Mouse (Mus musculus) embryonic fibroblast, embryonic 13.5 days (primary cell): ENCODE results near the gene Manf. TPM values are rescaled to one million over a fixed set of nuclear protein-coding genes. Genes with fewer than 3 reads are reported as not detected.

Experiments used
- H3K27ac ChIP-seq: 2 replicates; pipeline ENCODE4 v1.5.1; 2012; ENCODE audit warnings: low read length, control low read depth, inconsistent platforms; ENCODE audit not compliant: insufficient read depth
- H3K4me1 ChIP-seq: 2 replicates; pipeline ENCODE4 v1.6.1; 2011; ENCODE audit warnings: low read length; ENCODE audit not compliant: control insufficient read depth, insufficient read depth
- H3K4me3 ChIP-seq: 2 replicates; pipeline ENCODE4 v1.5.1; 2011; ENCODE audit warnings: mild to moderate bottlenecking, control low read depth, low read length; ENCODE audit not compliant: insufficient read depth
- CTCF ChIP-seq: IDR thresholded peaks from 2 replicates; pipeline ENCODE4 v1.5.1; 2011; ENCODE audit warnings: mild to moderate bottlenecking, control low read depth, low read length, moderate library complexity, borderline replicate concordance; ENCODE audit not compliant: insufficient read depth
- POLR2A ChIP-seq: IDR thresholded peaks from 2 replicates; pipeline ENCODE4 v1.6.1; 2011; ENCODE audit warnings: low read depth, mild to moderate bottlenecking, control low read depth, low read length, moderate library complexity
- polyA plus RNA-seq: library from polyadenylated mRNA; stranded (reverse); fragments of >200 nt; gene quantifications from 2 replicates; pipeline ENCODE4 v1.2.4, GENCODE M21; 2011; ENCODE audit warnings: low read depth; ENCODE audit not compliant: missing spikeins, insufficient read length

Manf gene
- 290 and 304 TPM in 2 replicates for polyA plus RNA-seq

DNA sequence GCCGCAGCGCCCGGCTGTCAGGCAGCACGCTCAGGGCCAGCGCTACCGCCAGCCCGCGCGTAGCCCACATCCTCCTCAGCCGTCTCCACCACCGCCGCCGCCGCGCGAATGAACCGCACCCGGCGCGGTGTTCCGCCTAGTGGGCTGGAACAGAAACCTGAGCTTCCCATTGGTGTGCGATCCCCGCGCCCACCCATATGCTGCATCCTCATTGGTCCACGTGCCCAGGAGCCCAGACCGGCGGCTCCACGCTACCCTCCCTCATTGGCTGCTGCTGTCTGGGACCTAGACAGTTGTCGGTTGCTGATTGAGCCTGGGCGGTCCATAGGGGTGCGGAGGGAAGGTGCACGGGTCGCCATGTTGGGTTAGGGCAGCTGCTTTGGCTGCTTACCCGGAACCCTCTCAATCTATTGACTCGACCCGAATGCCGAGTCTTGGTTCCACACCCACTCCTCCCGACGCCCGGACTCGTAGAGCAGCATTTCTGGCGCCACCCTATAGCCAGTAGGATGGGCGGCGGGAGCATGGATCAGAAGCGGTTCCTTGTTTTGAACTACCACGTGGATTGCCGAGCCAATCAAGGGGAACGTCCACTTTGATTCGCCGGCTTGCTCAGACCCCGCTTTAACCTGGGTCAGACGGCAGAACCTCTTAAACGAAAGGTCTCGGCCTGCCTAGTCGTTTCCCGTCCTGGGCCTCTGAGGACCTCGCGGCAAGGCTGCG lies at the start of gene Manf:
Gene Manf, minus strand, starts transcription at position 151 of the 723 bp plus-strand sequence.
- Histone ChIP-seq H3K4me1 (peaks cover 9% of the 10 kb centered on the region), H3K4me3 (peak within 1 kb of the TSS; percentile 93), H3K27ac (peak within 1 kb of the TSS; percentile 55)
- TF ChIP-seq CTCF (no peak), POLR2A (peak; percentile 95)

DNA sequence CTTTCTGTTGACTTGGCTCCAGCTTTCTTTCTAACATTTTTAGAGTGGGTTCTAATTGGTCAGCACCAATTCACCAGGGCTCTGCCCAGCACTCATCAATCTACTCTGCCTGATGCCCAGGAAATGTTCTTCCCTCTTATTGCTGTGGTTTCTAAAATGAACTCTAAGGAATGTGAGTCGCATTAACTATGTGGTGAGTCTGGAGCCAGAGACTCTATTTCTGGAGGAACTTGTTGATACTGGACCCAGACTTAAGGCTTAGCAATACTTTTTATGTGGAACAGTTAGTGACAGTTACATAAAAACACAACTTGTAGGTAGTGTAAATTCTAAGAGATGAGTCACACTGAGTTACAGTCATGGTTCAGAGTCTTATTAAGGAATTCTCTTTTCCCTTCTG lies 43.2 kb upstream of the Manf start:
- Histone ChIP-seq H3K4me1 (peaks cover 6% of the 10 kb centered on the region; the same call in 1 of the 2 replicates), H3K4me3 (no peak overlapping the region), H3K27ac (no peak overlapping the region)
- no peak for TF ChIP-seq CTCF
- no peak for TF ChIP-seq POLR2A

DNA sequence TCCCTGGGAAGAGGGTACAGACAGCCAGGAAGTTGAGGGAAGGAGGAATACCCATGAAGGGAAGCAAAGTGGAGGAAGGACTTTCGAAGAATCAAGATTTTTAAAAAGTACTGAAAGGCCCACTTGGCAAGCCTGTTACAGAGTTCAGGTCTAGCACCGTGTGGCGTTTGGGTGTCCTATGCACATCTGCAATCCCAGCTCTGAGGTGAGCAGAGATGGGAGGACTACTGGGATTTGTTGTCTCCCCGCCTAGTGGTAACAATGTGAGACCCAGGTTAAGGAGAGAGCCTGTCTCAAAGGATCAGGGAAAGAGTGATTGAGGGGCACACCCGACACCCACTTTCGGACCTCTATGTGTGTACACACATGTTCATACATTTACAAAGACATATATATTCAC lies 23.1 kb upstream of the Manf start:
- Histone ChIP-seq H3K4me3 (no peak overlapping the region), H3K4me1 (no peaks in the 10 kb centered on the region), H3K27ac (no peak overlapping the region)
- no peak for TF ChIP-seq CTCF
- TF ChIP-seq POLR2A = no peak

DNA sequence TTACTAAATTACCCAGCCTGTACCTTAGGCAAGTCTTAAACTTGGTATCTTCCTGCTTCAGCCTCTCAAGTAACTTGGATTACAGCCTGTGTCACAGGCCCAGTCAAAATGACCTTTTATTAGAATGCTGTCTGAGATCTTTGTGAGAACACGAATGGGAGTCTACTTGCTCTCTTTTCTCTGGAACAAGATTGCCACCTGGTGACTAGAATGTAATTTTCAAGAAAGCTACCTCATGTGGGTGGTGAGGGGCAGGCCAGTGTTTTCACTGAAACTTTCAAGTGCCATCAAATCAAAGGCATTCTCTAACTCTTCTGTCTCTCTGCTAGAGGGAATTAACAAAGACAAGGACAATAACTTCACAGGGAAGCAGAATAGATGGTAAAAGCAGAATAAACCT lies 22.0 kb upstream of the Manf start:
- Histone ChIP-seq H3K4me3 (no peak overlapping the region), H3K4me1 (no peaks in the 10 kb centered on the region), H3K27ac (no peak overlapping the region)
- TF ChIP-seq POLR2A (no peak), CTCF (no peak)

DNA sequence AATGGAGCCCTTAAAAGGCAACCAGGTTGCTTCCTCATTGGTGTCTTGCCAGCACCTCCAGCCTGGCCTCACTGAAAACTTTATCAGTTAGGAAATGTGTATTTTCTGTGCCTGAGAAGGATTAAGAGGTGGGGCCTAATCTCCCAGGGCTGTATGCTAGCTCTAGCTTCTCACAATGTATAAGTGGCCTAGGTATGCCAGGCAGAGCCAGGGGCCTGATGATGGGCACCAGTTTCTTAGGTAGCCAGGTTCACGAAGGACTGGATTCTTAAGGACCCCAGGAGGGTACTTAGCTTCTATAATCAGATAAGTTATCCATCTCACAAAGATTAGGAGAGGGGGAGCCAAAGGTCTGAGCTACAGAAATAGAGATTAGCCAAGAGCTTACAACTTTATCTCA lies 19.8 kb upstream of the Manf start:
- TF ChIP-seq POLR2A (no peak), CTCF (no peak)
- Histone ChIP-seq H3K4me1 (no peaks in the 10 kb centered on the region), H3K27ac (no peak overlapping the region), H3K4me3 (no peak overlapping the region)

DNA sequence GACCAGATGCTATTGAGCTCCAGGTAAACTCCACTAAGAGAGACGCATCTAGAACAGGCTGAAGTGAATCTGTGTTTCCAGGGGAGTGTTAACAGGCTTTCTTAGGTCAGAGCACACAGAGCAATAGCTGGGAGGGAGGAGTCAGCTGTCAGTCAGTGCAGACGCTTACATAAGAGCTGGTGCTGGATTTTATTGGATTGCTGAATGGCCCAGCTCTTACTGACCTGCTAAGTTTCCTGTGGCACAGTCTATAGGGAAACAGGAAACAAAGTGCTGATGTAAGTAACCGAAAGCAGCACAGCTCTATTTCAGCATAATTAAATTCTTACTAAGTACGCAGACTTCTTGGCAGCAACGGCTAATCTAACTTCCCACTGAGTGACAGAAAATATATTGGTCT lies 16.9 kb upstream of the Manf start:
- Histone ChIP-seq H3K4me3 (no peak overlapping the region), H3K27ac (no peak overlapping the region)

GRCm38 (mm10) chr9:106908174-106908573 lies 16.4 kb upstream of the Manf start:
- Histone ChIP-seq H3K4me3 (no peak overlapping the region), H3K4me1 (no peaks in the 10 kb centered on the region), H3K27ac (no peak overlapping the region)
- no peak for TF ChIP-seq CTCF
- TF ChIP-seq POLR2A = no peak

More for the DNA sequence above, 16.9 kb upstream of the Manf start:
- TF ChIP-seq POLR2A = no peak
- TF ChIP-seq CTCF = no peak
- no peaks in the 10 kb centered on the region for H3K4me1 ChIP-seq

- TF ChIP-seq CTCF (no peak), POLR2A (no peak)
- Histone ChIP-seq H3K4me1 (no peaks in the 10 kb centered on the region), H3K4me3 (no peak overlapping the region), H3K27ac (no peak overlapping the region)
Observed at GRCm38 (mm10) chr9:106906597-106906996, 14.8 kb upstream of the Manf start.

DNA sequence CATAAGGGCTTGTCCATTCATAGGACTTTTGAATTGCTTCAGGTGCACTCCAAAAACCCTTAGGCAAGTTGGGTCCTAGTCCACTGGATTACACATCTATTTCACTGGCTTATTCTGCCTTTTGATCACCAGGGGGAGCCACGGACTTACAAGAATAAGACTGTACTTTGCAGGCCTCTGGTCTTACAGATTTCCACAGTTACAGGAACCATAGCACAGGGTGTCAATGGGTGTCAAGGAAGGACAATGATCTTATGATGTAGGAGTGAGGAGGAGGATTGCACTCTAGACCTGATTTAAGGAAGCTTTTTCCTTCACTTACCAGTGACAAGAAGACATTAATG lies 12.0 kb upstream of the Manf start:
- no peak overlapping the region for H3K27ac ChIP-seq
- TF ChIP-seq POLR2A = no peak
- TF ChIP-seq CTCF = no peak
- no peak overlapping the region for H3K4me3 ChIP-seq
- no peaks in the 10 kb centered on the region for H3K4me1 ChIP-seq

DNA sequence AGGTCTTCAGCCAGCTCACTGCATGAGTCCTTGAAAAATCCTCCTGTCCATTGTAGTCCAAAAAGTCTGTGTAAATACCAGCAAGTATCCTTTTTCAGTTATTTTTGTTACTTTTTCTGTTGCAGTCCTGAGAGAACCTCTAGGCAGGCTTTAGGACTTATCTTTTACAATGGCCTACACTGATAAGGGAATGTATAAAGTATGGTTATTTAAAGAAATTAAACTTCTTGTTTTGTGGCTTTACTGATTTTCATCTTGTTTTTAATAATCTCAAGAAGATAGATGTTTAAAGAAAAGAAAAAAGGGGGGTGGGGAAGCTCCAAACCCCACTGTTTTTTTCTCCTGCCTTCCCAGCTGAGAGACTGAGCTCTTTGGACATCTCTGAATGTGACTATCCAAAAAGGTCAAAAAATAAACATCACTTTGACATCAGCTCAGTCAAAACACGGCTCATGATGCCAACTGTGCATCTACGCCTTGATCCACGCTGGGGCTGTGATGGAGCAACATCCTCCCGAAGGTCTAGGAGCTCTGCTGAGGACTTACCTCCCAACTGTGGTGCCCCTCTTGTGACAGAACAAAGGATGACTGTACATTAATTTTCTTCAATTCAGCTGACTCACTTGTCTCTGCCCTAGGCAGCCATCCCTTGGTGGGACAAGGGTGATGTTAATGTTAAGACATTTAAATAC lies 11.5 kb upstream of the Manf start:
- H3K4me3 ChIP-seq = no peak overlapping the region
- TF ChIP-seq CTCF = no peak
- no peak for TF ChIP-seq POLR2A
- H3K27ac ChIP-seq = no peak overlapping the region
- H3K4me1 ChIP-seq = no peaks in the 10 kb centered on the region
